Mouse (Mus musculus) liver, adult 10 weeks (tissue): ENCODE results near the gene Kcnip3. TPM values are rescaled to one million over a fixed set of nuclear protein-coding genes. Genes with fewer than 3 reads are reported as not detected.

Experiments used
- polyA plus RNA-seq: library from polyadenylated mRNA; stranded (reverse); fragments of 350-450 nt; fragmentation: Illumina TruSeq; extraction: RNeasy Lipid Tissue Mini Kit (QIAGEN cat#74804); gene quantifications from one replicate; pipeline ENCODE4 v1.2.3, GENCODE M21; 2014; ENCODE audit warnings: low read depth, low replicate concordance

The Kcnip3 gene
- not detected for polyA plus RNA-seq

GRCm38 (mm10) chr2:127522006-127522441 is at the start of gene Kcnip3:
Kcnip3 (minus strand) TSS chr2:127522094.

GRCm38 (mm10) chr2:127541185-127541584 is 19.3 kb upstream of the Kcnip3 start, which contains the start of gene Prom2:
Prom2 (minus strand) TSS chr2:127541467.

DNA sequence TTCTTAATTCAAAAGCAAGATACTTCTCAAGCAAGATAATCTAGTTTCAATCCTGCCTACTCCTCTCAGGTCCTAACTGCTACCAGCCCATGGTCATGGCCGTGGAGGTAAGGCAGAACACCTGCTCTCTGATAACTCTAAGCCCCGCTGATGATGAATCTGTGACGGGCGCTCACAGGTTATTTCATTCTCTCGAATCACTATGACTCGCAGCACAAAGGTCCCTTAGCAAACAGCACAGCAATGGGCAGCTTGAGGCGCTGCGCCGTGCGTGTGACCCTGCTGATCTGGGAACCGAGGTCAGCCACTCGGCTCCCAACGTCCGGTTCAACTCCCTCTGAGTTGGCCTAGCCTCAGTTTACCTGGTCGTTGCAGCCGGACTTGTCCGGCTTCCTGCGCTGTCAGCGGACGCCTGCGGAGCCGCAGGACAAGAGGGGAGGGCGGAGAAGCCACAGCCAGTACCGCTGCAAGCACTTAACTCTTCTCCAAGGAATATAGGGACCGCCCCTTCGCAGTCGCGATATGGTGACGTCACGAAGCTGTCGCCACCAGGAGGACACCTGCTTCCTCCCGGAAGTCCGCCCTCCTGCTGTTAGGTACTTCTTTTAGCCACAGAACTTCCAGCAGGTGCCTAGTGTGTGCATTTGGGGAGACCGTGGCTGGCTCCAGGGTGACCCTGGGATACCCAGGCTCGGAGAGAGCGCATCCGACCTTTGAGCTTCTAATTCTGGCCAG is 77.7 kb downstream of the Kcnip3 start, which contains the start of gene Fahd2a:
Fahd2a (minus strand) TSS at position 511 of the 735 bp plus-strand sequence.

GRCm38 (mm10) chr2:127424977-127425376 is 96.9 kb downstream of the Kcnip3 start, which contains the start of gene Gpat2:
Gpat2 (plus strand) TSS chr2:127425199.

Other genes with a start within 250 kb of the Kcnip3 start
- not detected for gene Dusp2, start 185.9 kb downstream of the Kcnip3 start, polyA plus RNA-seq
- not detected for gene Astl, start 183.5 kb downstream of the Kcnip3 start, polyA plus RNA-seq
- gene Adra2b, start 158.9 kb downstream of the Kcnip3 start, polyA plus RNA-seq: 0.95 TPM
- gene Gpat2, start 96.9 kb downstream of the Kcnip3 start, polyA plus RNA-seq: not detected
- gene Fahd2a, start 77.5 kb downstream of the Kcnip3 start, polyA plus RNA-seq: 14.3 TPM
- gene Prom2, start 19.4 kb upstream of the Kcnip3 start, polyA plus RNA-seq: not detected
- gene Zfp661, start 65.0 kb upstream of the Kcnip3 start, polyA plus RNA-seq: 3.2 TPM
- 19.1 TPM for gene Mrps5, start 65.1 kb upstream of the Kcnip3 start, polyA plus RNA-seq
- 0.61 TPM for gene Mal, start 134.6 kb upstream of the Kcnip3 start, polyA plus RNA-seq
- not detected for gene Mall, start 207.8 kb upstream of the Kcnip3 start, polyA plus RNA-seq